Mouse (Mus musculus): ENCODE results near the gene Kank3. TPM values are rescaled to one million over a fixed set of nuclear protein-coding genes. Genes with fewer than 3 reads are reported as not detected.

The Kank3 gene
- polyA plus RNA-seq, 1 experiment from 2014 or later, result 42.1 TPM

DNA sequence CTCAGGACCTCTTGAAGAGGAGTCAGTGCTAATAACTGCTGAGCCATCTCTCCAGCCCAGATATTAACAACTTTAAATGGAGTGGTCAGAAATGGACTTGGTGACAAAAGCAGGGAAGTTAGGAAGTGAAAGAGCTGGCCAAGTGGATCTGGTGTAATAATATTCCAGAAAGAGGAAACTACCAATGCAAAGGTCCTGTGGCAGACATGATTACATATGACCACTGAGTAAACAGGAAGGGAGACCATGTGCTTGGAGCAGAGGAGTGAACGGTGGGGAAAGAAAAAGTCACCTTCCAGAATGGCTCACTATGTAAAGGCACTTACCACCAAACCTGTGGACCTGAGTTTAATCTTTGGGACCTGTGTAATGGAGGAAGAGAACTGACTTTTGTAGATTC lies 11.0 kb upstream of the Kank3 start:
- no peak for ATAC-seq (ENCODE audit: low read depth)

DNA sequence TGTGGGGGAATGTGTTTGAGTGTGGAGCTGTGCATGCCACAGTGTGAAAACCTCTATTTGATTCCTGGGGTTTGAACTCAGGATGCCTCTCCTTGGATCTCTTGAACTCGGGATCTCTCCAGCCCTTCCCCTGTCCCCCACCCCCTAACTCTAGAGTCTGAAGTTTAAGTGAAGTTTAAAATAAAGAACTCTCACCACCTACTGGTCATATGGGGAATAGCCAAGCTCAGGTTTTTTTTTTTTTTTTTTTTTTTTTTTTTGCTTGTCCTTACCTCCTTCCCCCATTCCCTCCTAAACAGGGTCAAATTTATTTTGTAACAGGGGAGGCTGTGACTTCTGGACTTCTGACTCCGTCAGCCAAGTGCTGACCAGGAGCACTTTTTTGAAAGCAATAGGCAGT lies 8.1 kb upstream of the Kank3 start:
- WGBS, result 11% methylated on average over 2 of the region's 2 CpGs
- no peaks in the 10 kb centered on the region for H3K27me3 ChIP-seq (ENCODE audit: control insufficient read depth, insufficient read depth, low read length)
- no peaks in the 10 kb centered on the region for H3K36me3 ChIP-seq (ENCODE audit: control insufficient read depth, insufficient read depth, low read length)
- ATAC-seq (ENCODE audit: low read depth), result no peak
- H3K9me3 ChIP-seq (ENCODE audit: control insufficient read depth, low read length), result no peaks in the 10 kb centered on the region
- no peak overlapping the region for H3K9ac ChIP-seq (replicated peaks; ENCODE audit: low read depth, low read length)
- no peak overlapping the region for H3K4me3 ChIP-seq (ENCODE audit: low read depth, low read length)
- no peaks in the 10 kb centered on the region for H3K4me1 ChIP-seq (ENCODE audit: control insufficient read depth, insufficient read depth, low read length)
- H3K4me2 ChIP-seq (ENCODE audit: low read depth, low read length), result no peak overlapping the region
- no peak overlapping the region for H3K27ac ChIP-seq (ENCODE audit: low read depth, low read length)

More for the DNA sequence above, 11.0 kb upstream of the Kank3 start:
- H3K4me1 ChIP-seq (ENCODE audit: control insufficient read depth, insufficient read depth, low read length), result no peaks in the 10 kb centered on the region
- H3K27me3 ChIP-seq (ENCODE audit: control insufficient read depth, insufficient read depth, low read length), result no peaks in the 10 kb centered on the region
- H3K4me2 ChIP-seq (ENCODE audit: low read depth, low read length), result no peak overlapping the region
- no peak overlapping the region for H3K9ac ChIP-seq (replicated peaks; ENCODE audit: low read depth, low read length)
- WGBS, result 69% methylated on average over 1 of the region's 1 CpGs
- no peak overlapping the region for H3K27ac ChIP-seq (ENCODE audit: low read depth, low read length)
- no peak overlapping the region for H3K4me3 ChIP-seq (ENCODE audit: low read depth, low read length)
- H3K36me3 ChIP-seq (ENCODE audit: control insufficient read depth, insufficient read depth, low read length), result no peaks in the 10 kb centered on the region
- H3K9me3 ChIP-seq (ENCODE audit: control insufficient read depth, low read length), result no peaks in the 10 kb centered on the region

DNA sequence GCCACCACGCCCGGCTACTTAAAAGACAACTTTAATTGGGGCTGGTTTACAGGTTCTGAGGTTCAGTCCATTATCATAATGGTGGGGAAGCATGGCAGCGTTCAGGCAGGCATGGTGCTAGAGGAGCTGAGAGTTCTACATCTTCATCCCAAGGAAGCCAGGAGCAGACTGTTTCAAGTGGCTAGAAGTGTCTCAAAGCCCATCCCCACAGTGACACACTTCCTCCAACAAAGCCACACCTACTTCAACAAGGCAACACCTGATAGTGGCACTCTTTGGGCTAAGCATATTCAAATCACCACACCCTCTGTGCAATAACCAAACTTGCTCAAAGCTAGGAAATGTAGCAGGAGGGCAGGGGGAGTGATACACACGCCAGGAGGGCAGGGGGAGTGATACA lies 6.1 kb upstream of the Kank3 start:
- no peaks in the 10 kb centered on the region for H3K4me1 ChIP-seq (ENCODE audit: control insufficient read depth, insufficient read depth, low read length)
- no peak overlapping the region for H3K4me2 ChIP-seq (ENCODE audit: low read depth, low read length)
- ATAC-seq (ENCODE audit: low read depth), result no peak
- no peaks in the 10 kb centered on the region for H3K27me3 ChIP-seq (ENCODE audit: control insufficient read depth, insufficient read depth, low read length)
- WGBS, result 65% methylated on average over 4 of the region's 4 CpGs
- no peaks in the 10 kb centered on the region for H3K36me3 ChIP-seq (ENCODE audit: control insufficient read depth, insufficient read depth, low read length)
- H3K9me3 ChIP-seq (ENCODE audit: control insufficient read depth, low read length), result no peaks in the 10 kb centered on the region
- no peak overlapping the region for H3K9ac ChIP-seq (replicated peaks; ENCODE audit: low read depth, low read length)
- H3K4me3 ChIP-seq (ENCODE audit: low read depth, low read length), result no peak overlapping the region
- H3K27ac ChIP-seq (ENCODE audit: low read depth, low read length), result no peak overlapping the region

DNA sequence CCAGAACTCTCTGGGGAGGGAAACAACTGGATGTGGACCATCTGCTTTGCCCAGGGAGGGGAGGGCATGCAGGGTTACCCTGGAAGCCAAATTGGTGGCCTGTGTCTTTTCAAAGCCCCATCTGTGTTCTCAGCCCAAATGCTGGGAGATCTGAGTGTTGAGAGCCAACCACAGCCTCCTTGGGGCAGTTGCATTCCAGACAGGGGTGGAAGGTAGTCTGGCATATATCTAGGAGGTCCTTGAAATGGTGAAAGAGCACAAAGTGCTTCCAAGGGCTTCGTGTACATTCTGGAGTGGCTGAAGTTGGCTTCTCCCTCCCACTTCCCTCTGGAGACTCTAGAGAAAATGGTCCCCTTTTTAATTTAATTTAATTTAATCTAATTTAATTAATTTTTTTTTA lies 5.6 kb upstream of the Kank3 start:
- Histone ChIP-seq H3K27ac (ENCODE audit: low read depth, low read length) (no peak overlapping the region), H3K9ac (replicated peaks; ENCODE audit: low read depth, low read length) (no peak overlapping the region), H3K4me1 (ENCODE audit: control insufficient read depth, insufficient read depth, low read length) (no peaks in the 10 kb centered on the region), H3K4me3 (ENCODE audit: low read depth, low read length) (no peak overlapping the region), H3K36me3 (ENCODE audit: control insufficient read depth, insufficient read depth, low read length) (no peaks in the 10 kb centered on the region), H3K27me3 (ENCODE audit: control insufficient read depth, insufficient read depth, low read length) (no peaks in the 10 kb centered on the region), H3K9me3 (ENCODE audit: control insufficient read depth, low read length) (no peaks in the 10 kb centered on the region), H3K4me2 (ENCODE audit: low read depth, low read length) (no peak overlapping the region)
- whole genome bisulfite sequencing, result 61% methylated on average over 1 of the region's 1 CpGs
- no peak for ATAC-seq (ENCODE audit: low read depth)

- 63% methylated on average over 8 of the region's 9 CpGs for WGBS
- no peaks in the 10 kb centered on the region for H3K9me3 ChIP-seq (ENCODE audit: control insufficient read depth, low read length)
Measured at GRCm38 (mm10) chr17:33807181-33807888, 3.0 kb upstream of the Kank3 start.

GRCm38 (mm10) chr17:33808192-33808591 lies 2.1 kb upstream of the Kank3 start:
- WGBS, result 46% methylated on average over 10 of the region's 10 CpGs
- Histone ChIP-seq H3K36me3 (ENCODE audit: control insufficient read depth, insufficient read depth, low read length) (no peaks in the 10 kb centered on the region), H3K27ac (ENCODE audit: low read depth, low read length) (no peak overlapping the region), H3K4me2 (ENCODE audit: low read depth, low read length) (no peak overlapping the region), H3K4me3 (ENCODE audit: low read depth, low read length) (no peak overlapping the region), H3K9me3 (ENCODE audit: control insufficient read depth, low read length) (no peaks in the 10 kb centered on the region), H3K9ac (replicated peaks; ENCODE audit: low read depth, low read length) (no peak overlapping the region), H3K27me3 (ENCODE audit: control insufficient read depth, insufficient read depth, low read length) (0 out of 2 replicates have a peak, but pooled peaks cover 4% of the 10 kb centered on the region), H3K4me1 (ENCODE audit: control insufficient read depth, insufficient read depth, low read length) (no peaks in the 10 kb centered on the region)
- no peak for ATAC-seq (ENCODE audit: low read depth)

More at GRCm38 (mm10) chr17:33807181-33807888, 3.0 kb upstream of the Kank3 start:
- Histone ChIP-seq H3K36me3 (ENCODE audit: control insufficient read depth, insufficient read depth, low read length) (no peaks in the 10 kb centered on the region), H3K4me3 (ENCODE audit: low read depth, low read length) (no peak overlapping the region), H3K9ac (replicated peaks; ENCODE audit: low read depth, low read length) (no peak overlapping the region), H3K4me2 (ENCODE audit: low read depth, low read length) (no peak overlapping the region), H3K27me3 (ENCODE audit: control insufficient read depth, insufficient read depth, low read length) (0 out of 2 replicates have a peak, but pooled peaks cover 4% of the 10 kb centered on the region), H3K4me1 (ENCODE audit: control insufficient read depth, insufficient read depth, low read length) (no peaks in the 10 kb centered on the region), H3K27ac (ENCODE audit: low read depth, low read length) (no peak overlapping the region)
- ATAC-seq (ENCODE audit: low read depth), result no peak

DNA sequence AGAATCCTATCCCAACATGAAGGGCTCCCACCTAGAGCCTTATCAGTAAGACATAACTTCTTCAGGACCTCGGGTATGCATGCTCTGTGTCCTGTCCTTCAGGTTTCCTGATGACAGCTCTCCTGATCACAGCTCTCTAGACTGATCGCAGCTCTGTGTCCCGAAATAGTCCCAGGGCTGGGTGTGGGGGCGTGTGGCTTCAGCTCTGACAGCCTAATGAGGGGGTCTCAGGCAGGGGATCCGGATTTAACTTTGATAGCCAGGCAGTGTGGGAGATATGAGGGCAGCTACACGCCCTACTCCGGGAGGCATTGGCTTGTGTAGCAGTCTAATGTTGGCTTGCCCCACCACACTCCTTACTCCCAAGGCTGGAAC lies 810 bp downstream of the Kank3 start:
- no peaks in the 10 kb centered on the region for H3K36me3 ChIP-seq (ENCODE audit: control insufficient read depth, insufficient read depth, low read length)
- 0 out of 2 replicates have a peak, but pooled peaks cover 4% of the 10 kb centered on the region for H3K27me3 ChIP-seq (ENCODE audit: control insufficient read depth, insufficient read depth, low read length)
- no peak overlapping the region for H3K27ac ChIP-seq (ENCODE audit: low read depth, low read length)
- peak overlapping the region; percentile 41 for H3K4me3 ChIP-seq (ENCODE audit: low read depth, low read length)
- H3K9ac ChIP-seq (replicated peaks; ENCODE audit: low read depth, low read length), result 0 out of 2 replicates have a peak overlapping the region, but pooled peaks have one; percentile 25
- no peaks in the 10 kb centered on the region for H3K9me3 ChIP-seq (ENCODE audit: control insufficient read depth, low read length)
- H3K4me2 ChIP-seq (ENCODE audit: low read depth, low read length), result peak overlapping the region; percentile 66
- no peak for ATAC-seq (ENCODE audit: low read depth)
- H3K4me1 ChIP-seq (ENCODE audit: control insufficient read depth, insufficient read depth, low read length), result no peaks in the 10 kb centered on the region
- 24% methylated on average over 7 of the region's 7 CpGs for WGBS

DNA sequence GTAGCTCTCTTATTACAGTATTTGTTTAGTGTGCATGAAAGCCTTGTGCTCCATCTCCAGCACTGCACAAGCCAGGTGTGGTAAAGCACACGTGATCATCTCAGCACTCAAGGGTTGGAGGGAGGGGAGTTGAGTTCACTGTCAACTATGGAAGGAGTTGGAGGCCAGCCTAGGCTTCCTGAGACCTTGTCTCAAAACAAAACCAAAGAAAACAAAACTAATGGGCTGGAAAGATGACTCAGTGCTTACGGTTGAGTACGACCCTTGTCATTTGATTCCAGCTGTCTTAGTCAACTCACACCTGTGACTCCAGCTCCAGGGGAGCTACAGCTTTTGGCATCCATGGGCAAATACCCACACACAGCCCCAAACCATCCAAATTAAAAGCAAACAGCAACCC lies 2.2 kb downstream of the Kank3 start:
- Histone ChIP-seq H3K9me3 (ENCODE audit: control insufficient read depth, low read length) (no peaks in the 10 kb centered on the region), H3K36me3 (ENCODE audit: control insufficient read depth, insufficient read depth, low read length) (no peaks in the 10 kb centered on the region), H3K4me1 (ENCODE audit: control insufficient read depth, insufficient read depth, low read length) (0 out of 2 replicates have a peak, but pooled peaks cover 5% of the 10 kb centered on the region), H3K9ac (replicated peaks; ENCODE audit: low read depth, low read length) (no peak overlapping the region), H3K27me3 (ENCODE audit: control insufficient read depth, insufficient read depth, low read length) (0 out of 2 replicates have a peak, but pooled peaks cover 4% of the 10 kb centered on the region), H3K4me3 (ENCODE audit: low read depth, low read length) (no peak overlapping the region), H3K4me2 (ENCODE audit: low read depth, low read length) (no peak overlapping the region), H3K27ac (ENCODE audit: low read depth, low read length) (no peak overlapping the region)
- 54% methylated on average over 3 of the region's 3 CpGs for WGBS
- no peak for ATAC-seq (ENCODE audit: low read depth)

GRCm38 (mm10) chr17:33812990-33813389 lies 2.7 kb downstream of the Kank3 start:
- WGBS, result 68% methylated on average over 4 of the region's 4 CpGs
- 0 out of 2 replicates have a peak, but pooled peaks cover 8% of the 10 kb centered on the region for H3K4me1 ChIP-seq (ENCODE audit: control insufficient read depth, insufficient read depth, low read length)
- no peak for ATAC-seq (ENCODE audit: low read depth)
- H3K4me2 ChIP-seq (ENCODE audit: low read depth, low read length), result no peak overlapping the region
- no peaks in the 10 kb centered on the region for H3K9me3 ChIP-seq (ENCODE audit: control insufficient read depth, low read length)
- H3K27ac ChIP-seq (ENCODE audit: low read depth, low read length), result no peak overlapping the region
- 0 out of 2 replicates have a peak, but pooled peaks cover 4% of the 10 kb centered on the region for H3K27me3 ChIP-seq (ENCODE audit: control insufficient read depth, insufficient read depth, low read length)
- H3K36me3 ChIP-seq (ENCODE audit: control insufficient read depth, insufficient read depth, low read length), result no peaks in the 10 kb centered on the region
- no peak overlapping the region for H3K9ac ChIP-seq (replicated peaks; ENCODE audit: low read depth, low read length)
- H3K4me3 ChIP-seq (ENCODE audit: low read depth, low read length), result no peak overlapping the region
